Mouse (Mus musculus): Measurements from ENCODE around the gene Clic4. TPM values are rescaled to one million over a fixed set of nuclear protein-coding genes. Genes with fewer than 3 reads are reported as not detected.
A peak's percentile ranks its signal among the peaks of the same experiment; 100 is the strongest.

The Clic4 gene
- polyA plus RNA-seq, 1 experiment from 2014 or later = 194 TPM

GRCm38 (mm10) chr4:135241106-135241505 lies 31.5 kb downstream of the Clic4 start:
- Histone ChIP-seq H3K36me3 (peaks cover 13% of the 10 kb centered on the region; the same call in 1 of the 2 replicates), H3K4me2 (replicated peaks) (no peak overlapping the region), H3K27ac (replicated peaks) (no peak overlapping the region), H3K4me1 (peaks cover 23% of the 10 kb centered on the region), H3K9ac (replicated peaks) (no peak overlapping the region), H3K27me3 (no peaks in the 10 kb centered on the region), H3K9me3 (no peaks in the 10 kb centered on the region), H3K4me3 (no peak overlapping the region)
- 71% methylated on average over 5 of the region's 5 CpGs for WGBS
- no peak for ATAC-seq (ENCODE audit: low FRiP score, low read depth)

- peaks cover 19% of the 10 kb centered on the region; the same call in 1 of the 2 replicates for H3K36me3 ChIP-seq
- H3K4me2 ChIP-seq (replicated peaks) = no peak overlapping the region
- H3K27ac ChIP-seq (replicated peaks) = no peak overlapping the region
- 83% methylated on average over 3 of the region's 3 CpGs for WGBS
- no peak overlapping the region for H3K4me3 ChIP-seq
- ATAC-seq (ENCODE audit: low FRiP score, low read depth) = no peak
- peaks cover 23% of the 10 kb centered on the region for H3K4me1 ChIP-seq
- H3K9ac ChIP-seq (replicated peaks) = no peak overlapping the region
- no peaks in the 10 kb centered on the region for H3K9me3 ChIP-seq
- H3K27me3 ChIP-seq = no peaks in the 10 kb centered on the region
Measured at GRCm38 (mm10) chr4:135240329-135240728, 32.3 kb downstream of the Clic4 start.

GRCm38 (mm10) chr4:135238706-135239510 lies 33.7 kb downstream of the Clic4 start:
- peaks cover 23% of the 10 kb centered on the region for H3K4me1 ChIP-seq
- no peak for ATAC-seq (ENCODE audit: low FRiP score, low read depth)
- no peak overlapping the region for H3K4me3 ChIP-seq
- WGBS = 77% methylated on average over 13 of the region's 13 CpGs
- H3K4me2 ChIP-seq (replicated peaks) = no peak overlapping the region
- no peaks in the 10 kb centered on the region for H3K27me3 ChIP-seq
- H3K9me3 ChIP-seq = no peaks in the 10 kb centered on the region
- no peak overlapping the region for H3K27ac ChIP-seq (replicated peaks)
- peaks cover 19% of the 10 kb centered on the region; the same call in 1 of the 2 replicates for H3K36me3 ChIP-seq
- H3K9ac ChIP-seq (replicated peaks) = no peak overlapping the region

GRCm38 (mm10) chr4:135236658-135237057 lies 36.0 kb downstream of the Clic4 start:
- H3K9me3 ChIP-seq = no peaks in the 10 kb centered on the region
- no peak overlapping the region for H3K9ac ChIP-seq (replicated peaks)
- peaks cover 19% of the 10 kb centered on the region; the same call in 1 of the 2 replicates for H3K36me3 ChIP-seq
- WGBS = 95% methylated on average over 4 of the region's 4 CpGs
- peaks cover 17% of the 10 kb centered on the region for H3K4me1 ChIP-seq
- no peak overlapping the region for H3K4me2 ChIP-seq (replicated peaks)
- no peak overlapping the region for H3K4me3 ChIP-seq
- ATAC-seq (ENCODE audit: low FRiP score, low read depth) = no peak
- no peak overlapping the region for H3K27ac ChIP-seq (replicated peaks)
- H3K27me3 ChIP-seq = no peaks in the 10 kb centered on the region

- whole genome bisulfite sequencing = 82% methylated on average over 8 of the region's 8 CpGs
- H3K4me3 ChIP-seq = no peak overlapping the region
- H3K9ac ChIP-seq (replicated peaks) = no peak overlapping the region
- no peaks in the 10 kb centered on the region for H3K9me3 ChIP-seq
- H3K4me2 ChIP-seq (replicated peaks) = no peak overlapping the region
- peaks cover 18% of the 10 kb centered on the region for H3K4me1 ChIP-seq
- peaks cover 22% of the 10 kb centered on the region; the same call in 1 of the 2 replicates for H3K36me3 ChIP-seq
- 0 out of 2 replicates have a peak overlapping the region, but pooled peaks have one; percentile 10 for H3K27ac ChIP-seq (replicated peaks)
- ATAC-seq (ENCODE audit: low FRiP score, low read depth) = no peak
- H3K27me3 ChIP-seq = no peaks in the 10 kb centered on the region
Measured at GRCm38 (mm10) chr4:135235546-135235945, 37.1 kb downstream of the Clic4 start.

- Histone ChIP-seq H3K27me3 (no peaks in the 10 kb centered on the region), H3K27ac (replicated peaks) (no peak overlapping the region), H3K4me1 (peaks cover 9% of the 10 kb centered on the region; the same call in 1 of the 2 replicates), H3K36me3 (0 out of 2 replicates have a peak, but pooled peaks cover 11% of the 10 kb centered on the region), H3K9me3 (no peaks in the 10 kb centered on the region), H3K4me2 (replicated peaks) (no peak overlapping the region), H3K9ac (replicated peaks) (no peak overlapping the region), H3K4me3 (no peak overlapping the region)
- WGBS = 90% methylated on average over 5 of the region's 5 CpGs
- ATAC-seq (ENCODE audit: low FRiP score, low read depth) = no peak
Measured at GRCm38 (mm10) chr4:135232563-135232962, 40.1 kb downstream of the Clic4 start.

GRCm38 (mm10) chr4:135231543-135231942 lies 41.1 kb downstream of the Clic4 start:
- H3K36me3 ChIP-seq = 0 out of 2 replicates have a peak, but pooled peaks cover 11% of the 10 kb centered on the region
- no peak overlapping the region for H3K4me2 ChIP-seq (replicated peaks)
- H3K27ac ChIP-seq (replicated peaks) = no peak overlapping the region
- H3K9ac ChIP-seq (replicated peaks) = no peak overlapping the region
- H3K4me1 ChIP-seq = peaks cover 9% of the 10 kb centered on the region; the same call in 1 of the 2 replicates
- H3K9me3 ChIP-seq = no peaks in the 10 kb centered on the region
- H3K27me3 ChIP-seq = no peaks in the 10 kb centered on the region
- ATAC-seq (ENCODE audit: low FRiP score, low read depth) = no peak
- WGBS = 84% methylated on average over 5 of the region's 5 CpGs
- no peak overlapping the region for H3K4me3 ChIP-seq

- 90% methylated on average over 3 of the region's 3 CpGs for WGBS
- Histone ChIP-seq H3K9ac (replicated peaks) (no peak overlapping the region), H3K27me3 (no peaks in the 10 kb centered on the region), H3K27ac (replicated peaks) (0 out of 2 replicates have a peak overlapping the region, but pooled peaks have one; percentile 35), H3K4me2 (replicated peaks) (no peak overlapping the region), H3K9me3 (no peaks in the 10 kb centered on the region), H3K36me3 (0 out of 2 replicates have a peak, but pooled peaks cover 10% of the 10 kb centered on the region), H3K4me3 (no peak overlapping the region), H3K4me1 (peaks cover 9% of the 10 kb centered on the region; the same call in 1 of the 2 replicates)
- ATAC-seq (ENCODE audit: low FRiP score, low read depth) = no peak
Measured at GRCm38 (mm10) chr4:135231136-135231535, 41.5 kb downstream of the Clic4 start.

- Histone ChIP-seq H3K4me3 (no peak overlapping the region), H3K27ac (replicated peaks) (0 out of 2 replicates have a peak overlapping the region, but pooled peaks have one; percentile 35), H3K9ac (replicated peaks) (no peak overlapping the region), H3K27me3 (no peaks in the 10 kb centered on the region), H3K36me3 (peaks cover 10% of the 10 kb centered on the region), H3K4me1 (peaks cover 9% of the 10 kb centered on the region; the same call in 1 of the 2 replicates), H3K4me2 (replicated peaks) (no peak overlapping the region), H3K9me3 (no peaks in the 10 kb centered on the region)
- no peak for ATAC-seq (ENCODE audit: low FRiP score, low read depth)
- WGBS = 74% methylated on average over 5 of the region's 5 CpGs
Measured at GRCm38 (mm10) chr4:135230661-135231060, 42.0 kb downstream of the Clic4 start.

- Histone ChIP-seq H3K9ac (replicated peaks) (no peak overlapping the region), H3K27ac (replicated peaks) (no peak overlapping the region), H3K9me3 (no peaks in the 10 kb centered on the region), H3K4me3 (no peak overlapping the region), H3K4me2 (replicated peaks) (no peak overlapping the region), H3K27me3 (no peaks in the 10 kb centered on the region), H3K4me1 (peaks cover 9% of the 10 kb centered on the region; the same call in 1 of the 2 replicates), H3K36me3 (peaks cover 12% of the 10 kb centered on the region)
- WGBS = 83% methylated on average over 4 of the region's 4 CpGs
- ATAC-seq (ENCODE audit: low FRiP score, low read depth) = no peak
Measured at GRCm38 (mm10) chr4:135229871-135230270, 42.7 kb downstream of the Clic4 start.

- H3K4me2 ChIP-seq (replicated peaks) = no peak overlapping the region
- no peaks in the 10 kb centered on the region for H3K9me3 ChIP-seq
- no peak for ATAC-seq (ENCODE audit: low FRiP score, low read depth)
- H3K27ac ChIP-seq (replicated peaks) = no peak overlapping the region
- H3K4me3 ChIP-seq = no peak overlapping the region
- peaks cover 28% of the 10 kb centered on the region for H3K36me3 ChIP-seq
- H3K27me3 ChIP-seq = no peaks in the 10 kb centered on the region
- peaks cover 9% of the 10 kb centered on the region; the same call in 1 of the 2 replicates for H3K4me1 ChIP-seq
- H3K9ac ChIP-seq (replicated peaks) = no peak overlapping the region
- 87% methylated on average over 3 of the region's 3 CpGs for WGBS
Measured at GRCm38 (mm10) chr4:135228136-135228535, 44.5 kb downstream of the Clic4 start.

GRCm38 (mm10) chr4:135226008-135226667 lies 46.5 kb downstream of the Clic4 start:
- Histone ChIP-seq H3K4me1 (peaks cover 7% of the 10 kb centered on the region; the same call in 1 of the 2 replicates), H3K36me3 (peaks cover 48% of the 10 kb centered on the region), H3K9me3 (no peaks in the 10 kb centered on the region), H3K4me2 (replicated peaks) (no peak overlapping the region), H3K9ac (replicated peaks) (no peak overlapping the region), H3K27ac (replicated peaks) (no peak overlapping the region), H3K27me3 (no peaks in the 10 kb centered on the region), H3K4me3 (no peak overlapping the region)
- ATAC-seq (ENCODE audit: low FRiP score, low read depth) = no peak
- 96% methylated on average over 12 of the region's 12 CpGs for WGBS
